Mouse (Mus musculus) midbrain, embryonic 14.5 days (tissue): Measurements from ENCODE around the gene Zfp652. TPM values are rescaled to one million over a fixed set of nuclear protein-coding genes. Genes with fewer than 3 reads are reported as not detected.

ENCODE experiments used
- ATAC-seq: fragments of 200-750 bp; cut with Nextera tagmentation; 2 replicates; pipeline ENCODE4 v1.8.0; 2017; ENCODE audit warnings: moderate number of reproducible peaks, moderate library complexity; ENCODE audit not compliant: low FRiP score, low TSS enrichment
- DNase-seq: peaks from one replicate; pipeline ENCODE4 v3.0.0-alpha.2; 2015
- H3K27ac ChIP-seq: fragments of 300-500 bp; sonication (generic); replicated peaks from 2 replicates; pipeline ENCODE4 v1.5.1; 2014; ENCODE audit warnings: mild to moderate bottlenecking, low read depth, low read length, moderate library complexity
- H3K27me3 ChIP-seq: fragments of 300-500 bp; sonication (generic); 2 replicates; pipeline ENCODE4 v1.6.1; 2014; ENCODE audit warnings: low read length, control low read depth, mixed read lengths; ENCODE audit not compliant: control insufficient read depth, insufficient read depth
- H3K36me3 ChIP-seq: fragments of 300-500 bp; sonication (generic); 2 replicates; pipeline ENCODE4 v1.6.1; 2014; ENCODE audit warnings: low read length, control low read depth; ENCODE audit not compliant: control insufficient read depth, insufficient read depth
- H3K4me1 ChIP-seq: fragments of 300-500 bp; sonication (generic); 2 replicates; pipeline ENCODE4 v1.6.1; 2014; ENCODE audit warnings: mild to moderate bottlenecking, antibody characterized with exemption, low read length, control low read depth; ENCODE audit not compliant: control insufficient read depth, insufficient read depth
- H3K4me2 ChIP-seq: fragments of 300-500 bp; sonication (generic); 2 replicates; pipeline ENCODE4 v1.6.1; 2014; ENCODE audit warnings: mild to moderate bottlenecking, low read length, moderate library complexity
- H3K4me3 ChIP-seq: fragments of 300-500 bp; sonication (generic); replicated peaks from 2 replicates; pipeline ENCODE4 v1.5.1; 2014; ENCODE audit warnings: low read depth, low read length
- H3K9ac ChIP-seq: fragments of 300-500 bp; sonication (generic); replicated peaks from 2 replicates; pipeline ENCODE4 v1.6.1; 2014; ENCODE audit warnings: mild to moderate bottlenecking, low read length, moderate library complexity
- H3K9me3 ChIP-seq: fragments of 300-500 bp; sonication (generic); 2 replicates; pipeline ENCODE4 v1.6.1; 2016; ENCODE audit warnings: low read length, control low read depth, mixed read lengths; ENCODE audit not compliant: control insufficient read depth
- WGBS: fragments of 180-500 bp; shearing (Covaris S2); extraction: QIAGEN DNeasy Blood & Tissue Kit; methylation state at CpG from one replicate; pipeline ENCODE4 v1.1.7; 2014; 5-methylcytosine and 5-hydroxymethylcytosine counted together
- polyA plus RNA-seq: library from polyadenylated mRNA; unstranded; fragments of >200 nt; fragmentation: Nextera tagmentation; extraction: Ambion mirVana; gene quantifications from 2 replicates; pipeline ENCODE4 v1.2.1, GENCODE M21; 2014

Gene Zfp652
- polyA plus RNA-seq, 1 experiment from 2014 or later = 13.1 TPM

GRCm38 (mm10) chr11:95836433-95836832, 124.0 kb downstream of the Zfp652 start:
- ATAC-seq (no peak), DNase-seq (no peak)
- Histone ChIP-seq H3K27me3 (peaks cover 49% of the 10 kb centered on the region), H3K9me3 (no peaks in the 10 kb centered on the region), H3K9ac (no peak overlapping the region), H3K27ac (no peak overlapping the region), H3K4me2 (no peak overlapping the region), H3K4me3 (no peak overlapping the region), H3K4me1 (no peaks in the 10 kb centered on the region), H3K36me3 (no peaks in the 10 kb centered on the region)
- WGBS = 79% methylated on average over 6 of the region's 6 CpGs

GRCm38 (mm10) chr11:95837059-95837458, 124.6 kb downstream of the Zfp652 start, which contains the start of gene Gngt2:
Gene Gngt2, plus strand, starts transcription at chr11:95837216.
- Histone ChIP-seq H3K4me3 (no peak within 1 kb of the TSS), H3K27ac (no peak within 1 kb of the TSS), H3K4me2 (no peak within 1 kb of the TSS), H3K4me1 (0 out of 2 replicates have a peak, but pooled peaks cover 1% of the 10 kb centered on the region), H3K9ac (no peak within 1 kb of the TSS), H3K36me3 (no peaks in the 10 kb centered on the region), H3K9me3 (no peaks in the 10 kb centered on the region), H3K27me3 (peaks cover 43% of the 10 kb centered on the region)
- no peak for ATAC-seq
- peak; percentile 64 for DNase-seq
- WGBS = 76% methylated on average over 10 of the region's 10 CpGs

DNA sequence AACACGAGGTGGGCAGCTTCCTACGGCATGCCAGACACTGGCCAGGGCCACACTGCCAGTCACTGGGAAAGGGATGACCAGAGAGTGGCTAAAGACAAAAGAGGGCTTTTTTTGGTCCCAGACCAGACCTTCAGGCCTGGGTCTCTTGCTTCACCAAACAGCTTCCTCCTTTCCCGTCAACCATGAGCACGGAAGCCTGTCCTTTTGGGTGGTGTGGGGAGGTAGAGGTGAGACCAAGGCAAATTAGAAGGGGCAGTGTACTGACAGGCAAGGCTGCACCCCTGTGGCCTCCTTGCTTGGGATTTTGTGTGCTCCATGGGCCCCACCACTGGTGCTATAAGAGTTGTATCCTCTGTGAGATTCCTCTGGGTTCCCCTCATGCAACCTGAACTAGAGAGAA, 126.1 kb downstream of the Zfp652 start:
- Histone ChIP-seq H3K9ac (no peak overlapping the region), H3K4me1 (0 out of 2 replicates have a peak, but pooled peaks cover 4% of the 10 kb centered on the region), H3K4me2 (no peak overlapping the region), H3K27ac (no peak overlapping the region), H3K27me3 (peaks cover 28% of the 10 kb centered on the region), H3K4me3 (no peak overlapping the region), H3K9me3 (no peaks in the 10 kb centered on the region), H3K36me3 (no peaks in the 10 kb centered on the region)
- ATAC-seq (no peak), DNase-seq (no peak)
- 86% methylated on average over 4 of the region's 4 CpGs for WGBS

GRCm38 (mm10) chr11:95838999-95839868, 126.8 kb downstream of the Zfp652 start:
- DNase-seq (no peak), ATAC-seq (no peak)
- no peaks in the 10 kb centered on the region for H3K9me3 ChIP-seq
- no peak overlapping the region for H3K27ac ChIP-seq
- 0 out of 2 replicates have a peak, but pooled peaks cover 4% of the 10 kb centered on the region for H3K4me1 ChIP-seq
- no peak overlapping the region for H3K9ac ChIP-seq
- 72% methylated on average over 8 of the region's 8 CpGs for WGBS
- no peaks in the 10 kb centered on the region for H3K36me3 ChIP-seq
- peaks cover 21% of the 10 kb centered on the region for H3K27me3 ChIP-seq
- no peak overlapping the region for H3K4me2 ChIP-seq
- H3K4me3 ChIP-seq = no peak overlapping the region

DNA sequence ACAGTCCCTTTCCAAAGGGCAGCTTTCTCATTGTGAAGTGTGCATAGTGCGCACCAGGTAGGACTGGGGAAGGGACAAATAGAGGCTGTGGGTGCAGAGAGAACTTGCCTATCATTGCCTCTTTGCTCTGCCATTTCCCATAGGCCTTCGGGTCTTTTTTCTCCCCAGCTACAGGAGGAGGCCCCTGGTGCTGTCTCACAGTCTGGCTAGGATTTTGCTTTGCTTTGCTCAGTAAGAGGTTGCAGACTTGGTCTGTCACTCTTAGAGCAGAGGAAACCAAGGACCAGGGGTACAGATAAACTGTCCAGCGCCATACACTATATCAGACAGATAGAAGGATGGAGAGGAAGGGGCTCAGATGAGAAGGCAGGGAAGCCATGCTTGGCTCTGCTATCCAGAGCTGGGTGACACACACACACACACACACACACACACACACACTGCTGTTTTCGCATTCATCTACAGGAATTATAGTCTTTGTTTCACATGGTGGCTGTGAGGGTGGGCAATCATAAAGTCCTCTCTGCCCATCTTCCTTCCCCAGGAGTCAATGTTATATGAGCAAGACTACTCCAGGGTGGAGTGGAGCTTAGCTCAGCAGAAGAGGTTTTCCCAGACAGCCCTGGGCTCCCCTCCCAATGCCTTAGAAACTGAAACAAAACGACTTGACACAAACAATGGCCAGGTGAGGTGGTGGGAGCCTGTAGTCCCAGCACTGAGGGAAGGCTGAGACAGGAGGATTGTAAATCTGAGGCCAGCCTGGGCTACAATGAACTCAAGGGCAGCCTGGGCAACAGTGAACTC, 128.4 kb downstream of the Zfp652 start:
- Histone ChIP-seq H3K9ac (no peak overlapping the region), H3K36me3 (no peaks in the 10 kb centered on the region), H3K4me1 (0 out of 2 replicates have a peak, but pooled peaks cover 4% of the 10 kb centered on the region), H3K4me2 (no peak overlapping the region), H3K9me3 (no peaks in the 10 kb centered on the region), H3K27ac (no peak overlapping the region), H3K4me3 (no peak overlapping the region), H3K27me3 (0 out of 2 replicates have a peak, but pooled peaks cover 5% of the 10 kb centered on the region)
- DNase-seq (no peak), ATAC-seq (no peak)
- WGBS = 82% methylated on average over 5 of the region's 5 CpGs

GRCm38 (mm10) chr11:95841498-95841830, 129.0 kb downstream of the Zfp652 start:
- Histone ChIP-seq H3K4me2 (no peak overlapping the region), H3K9ac (no peak overlapping the region), H3K36me3 (no peaks in the 10 kb centered on the region), H3K4me3 (no peak overlapping the region), H3K27me3 (no peaks in the 10 kb centered on the region), H3K9me3 (no peaks in the 10 kb centered on the region), H3K27ac (no peak overlapping the region), H3K4me1 (0 out of 2 replicates have a peak, but pooled peaks cover 4% of the 10 kb centered on the region)
- DNase-seq (no peak), ATAC-seq (no peak)
- WGBS = 67% methylated on average over 10 of the region's 10 CpGs

- DNase-seq (peak; percentile 20), ATAC-seq (no peak)
- Histone ChIP-seq H3K27me3 (no peaks in the 10 kb centered on the region), H3K36me3 (no peaks in the 10 kb centered on the region), H3K27ac (no peak within 1 kb of the TSS), H3K4me2 (no peak within 1 kb of the TSS), H3K9ac (no peak within 1 kb of the TSS), H3K4me3 (no peak within 1 kb of the TSS), H3K4me1 (0 out of 2 replicates have a peak, but pooled peaks cover 4% of the 10 kb centered on the region), H3K9me3 (no peaks in the 10 kb centered on the region)
- 11% methylated on average over 11 of the region's 11 CpGs for WGBS
Measured at GRCm38 (mm10) chr11:95842074-95842681, 129.7 kb downstream of the Zfp652 start, which contains the start of gene Abi3. Gene Abi3, minus strand, starts transcription at chr11:95842476.

GRCm38 (mm10) chr11:95842953-95843352, 130.5 kb downstream of the Zfp652 start:
- DNase-seq = no peak
- H3K4me3 ChIP-seq = no peak overlapping the region
- H3K4me1 ChIP-seq = 0 out of 2 replicates have a peak, but pooled peaks cover 4% of the 10 kb centered on the region
- no peaks in the 10 kb centered on the region for H3K36me3 ChIP-seq
- H3K4me2 ChIP-seq = no peak overlapping the region
- no peak for ATAC-seq
- H3K27ac ChIP-seq = no peak overlapping the region
- no peaks in the 10 kb centered on the region for H3K27me3 ChIP-seq
- H3K9me3 ChIP-seq = no peaks in the 10 kb centered on the region
- WGBS = 80% methylated on average over 5 of the region's 5 CpGs
- H3K9ac ChIP-seq = no peak overlapping the region
